Mouse (Mus musculus) urinary bladder, postnatal 4 days (tissue): ENCODE results near the gene Cramp1l.

Experiments used
- DNase-seq, 2 experiments: peaks; one replicate each; pipeline ENCODE4 v3.0.0; 2021 to 2022; ENCODE audit warnings: low spot score in 2 of 2

Gene Cramp1l

GRCm38 (mm10) chr17:25015655-25016291, at the start of gene Cramp1l, which contains the start of gene Ift140:
Gene Cramp1l, minus strand, starts transcription at chr17:25015788.
Gene Ift140, plus strand, starts transcription at chr17:25016085.
- DNase-seq: peak; percentile 98 to 99

DNA sequence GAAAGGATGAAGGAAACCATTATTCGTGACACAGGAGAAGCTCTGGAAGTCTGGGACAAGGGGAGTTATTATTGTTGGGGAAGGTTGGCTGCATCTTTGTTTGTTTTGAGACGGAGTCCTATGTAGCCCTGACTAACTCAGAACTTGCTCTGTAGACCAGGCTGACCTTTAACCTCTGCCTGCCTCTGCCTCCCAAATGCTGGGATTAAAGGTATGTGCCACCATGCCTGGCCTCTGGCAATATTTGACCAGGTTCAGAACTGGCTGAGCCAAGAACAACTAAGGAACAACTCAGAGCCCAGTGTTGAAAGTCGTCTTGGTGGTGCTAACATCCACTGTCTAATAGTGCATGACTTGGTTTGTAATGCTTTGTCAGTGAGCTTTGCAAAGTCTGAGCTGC, 49.6 kb upstream of the Cramp1l start:
- DNase-seq: no peak

GRCm38 (mm10) chr17:25064351-25064750, 48.8 kb upstream of the Cramp1l start:
- DNase-seq: peak in 1 of 2 experiments; percentile 47

GRCm38 (mm10) chr17:25063872-25064271, 48.3 kb upstream of the Cramp1l start:
- DNase-seq: no peak

DNA sequence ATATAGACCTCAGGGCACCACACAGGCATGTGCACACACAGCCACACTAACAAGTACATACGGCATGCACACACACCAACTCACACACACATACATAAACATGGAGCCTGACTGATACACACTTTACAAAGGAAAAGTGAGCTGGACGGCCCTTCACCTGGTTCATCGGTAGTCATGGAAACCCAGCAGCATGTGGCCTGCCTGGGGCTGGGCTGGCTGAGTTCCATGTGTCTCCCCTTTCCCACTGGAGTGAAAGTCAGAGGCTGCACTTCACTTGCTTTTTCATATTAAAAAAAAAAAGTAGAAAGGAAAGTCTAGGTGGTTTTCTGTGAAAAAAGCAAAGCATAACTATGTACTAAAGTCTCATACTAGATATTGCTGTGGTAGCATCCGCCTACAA, 47.7 kb upstream of the Cramp1l start:
- no peak for DNase-seq

DNA sequence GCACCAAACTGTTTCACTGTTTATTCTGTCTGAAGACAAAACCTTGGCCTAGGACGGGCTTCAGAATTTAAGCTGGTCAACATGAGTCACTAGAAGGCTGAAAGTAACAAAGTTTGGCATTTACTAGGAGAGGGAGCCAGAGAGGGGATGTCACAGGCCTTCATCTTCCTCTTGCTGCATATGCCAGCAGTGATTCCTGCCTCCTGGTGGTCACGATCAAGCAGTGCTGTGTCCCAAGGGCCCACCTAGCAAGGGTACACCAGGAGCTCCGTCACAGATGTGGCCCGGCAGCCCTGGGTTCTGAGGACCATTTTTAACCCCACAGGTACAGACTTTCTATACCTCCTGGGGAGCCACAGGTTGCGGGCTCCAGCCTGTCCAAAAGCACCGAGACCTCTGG, 41.5 kb upstream of the Cramp1l start:
- no peak for DNase-seq

- DNase-seq: no peak
Measured at GRCm38 (mm10) chr17:25053274-25053673, 37.7 kb upstream of the Cramp1l start.

DNA sequence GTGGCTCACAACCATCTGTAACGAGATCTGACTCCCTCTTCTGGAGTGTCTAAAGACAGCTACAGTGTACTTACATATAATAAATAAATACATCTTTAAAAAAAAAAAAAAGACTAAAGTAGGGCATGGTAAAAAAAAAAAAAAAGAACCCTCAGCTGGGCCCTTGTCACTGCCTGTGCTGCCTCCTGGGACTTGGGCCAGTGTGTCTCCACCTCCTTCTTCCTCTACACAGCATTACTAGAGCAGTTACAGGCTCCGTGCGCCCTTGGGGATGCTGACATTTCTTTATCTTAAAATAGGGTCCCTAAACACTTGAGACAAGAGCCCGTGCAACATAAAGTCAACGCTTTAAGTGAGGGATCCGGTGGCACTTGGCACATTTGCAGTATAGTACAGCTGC, 31.6 kb upstream of the Cramp1l start:
- no peak for DNase-seq

GRCm38 (mm10) chr17:25045281-25045680, 29.7 kb upstream of the Cramp1l start:
- no peak for DNase-seq

DNA sequence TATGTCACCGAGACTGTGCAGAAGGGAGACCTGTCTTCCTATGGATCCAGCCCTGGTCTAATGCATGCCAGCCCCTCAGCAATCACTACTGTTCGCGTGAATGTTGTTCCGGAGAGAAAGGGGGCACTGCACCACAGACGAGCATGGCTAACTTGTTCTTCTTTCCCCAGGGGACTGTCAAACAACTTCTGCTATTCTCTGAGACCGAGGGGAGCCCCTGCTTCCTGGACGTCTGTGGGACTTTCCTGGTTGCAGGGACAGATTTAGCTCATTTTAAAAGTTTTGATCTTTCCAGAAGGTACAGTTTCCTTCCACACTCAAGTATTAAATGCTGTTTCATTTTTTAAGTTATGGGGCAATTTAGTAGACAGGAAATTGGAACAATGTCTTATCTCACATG, 29.3 kb upstream of the Cramp1l start:
- DNase-seq: no peak

DNA sequence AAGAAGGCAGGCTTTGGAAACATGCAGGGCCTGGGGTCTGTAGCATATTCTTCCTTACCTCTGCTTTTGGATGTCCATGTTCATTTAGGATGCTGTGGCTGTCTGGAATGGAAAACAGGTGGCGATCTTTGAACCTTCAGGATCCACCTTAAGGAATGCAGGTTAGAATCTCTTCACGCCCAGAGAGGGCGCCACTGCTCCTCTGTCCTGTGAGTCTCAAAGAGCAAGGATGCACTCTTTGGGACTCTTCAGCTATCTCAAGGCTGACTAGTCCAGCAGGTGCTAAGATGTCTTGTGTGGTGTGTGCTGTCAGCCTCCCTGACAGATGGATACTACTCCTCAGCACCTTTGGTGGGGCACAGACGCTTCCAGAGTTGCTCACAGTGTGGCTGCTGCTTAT, 20.6 kb upstream of the Cramp1l start:
- no peak for DNase-seq

DNA sequence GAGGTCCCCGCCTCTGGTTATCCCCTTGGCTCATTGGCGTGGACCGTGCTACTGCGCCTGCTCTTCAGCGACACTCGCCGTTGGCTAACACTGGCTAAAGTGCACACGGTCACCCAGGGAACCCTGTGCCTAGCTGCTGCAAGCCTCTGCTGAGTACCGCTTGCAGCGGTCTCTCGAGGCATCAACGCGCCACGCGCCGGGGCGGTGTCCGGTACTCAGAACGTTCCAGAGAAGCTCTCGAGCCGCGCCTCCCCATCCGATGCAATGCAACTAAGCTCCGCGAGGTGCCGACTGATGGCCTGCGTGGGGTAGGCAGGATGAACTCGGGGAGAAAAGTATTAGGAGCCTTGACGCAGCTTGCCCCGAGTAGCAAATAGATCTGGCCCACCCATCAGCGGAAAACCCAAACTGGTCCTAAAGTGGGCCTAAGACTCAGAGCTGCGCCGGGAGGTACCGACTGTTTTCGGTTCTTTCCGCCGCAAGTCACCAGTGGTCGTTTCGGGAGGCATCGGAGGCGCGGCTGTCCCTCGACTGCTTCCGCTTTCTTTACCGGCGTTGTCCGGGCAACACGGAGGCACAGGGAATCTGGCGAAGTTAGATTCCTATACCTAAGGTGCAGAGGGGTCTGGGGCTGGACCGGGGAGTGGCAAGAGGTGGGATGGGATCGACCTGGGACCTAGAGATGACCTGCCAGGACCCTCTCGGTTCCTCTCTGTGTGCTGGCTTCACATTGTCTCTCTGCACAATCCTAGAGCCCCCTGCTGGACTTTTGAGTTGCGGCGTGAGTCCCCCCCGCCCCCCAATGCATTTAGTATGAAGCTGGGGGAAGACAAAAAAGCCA, 924 bp upstream of the Cramp1l start:
- DNase-seq: peak; percentile 70 to 74

GRCm38 (mm10) chr17:25014841-25015570, 582 bp downstream of the Cramp1l start:
- peak; percentile 32 to 61 for DNase-seq

- peak; percentile 23 to 64 for DNase-seq
Measured at GRCm38 (mm10) chr17:25013606-25014501, 1.7 kb downstream of the Cramp1l start.

- no peak for DNase-seq
Measured at GRCm38 (mm10) chr17:25007480-25007879, 8.1 kb downstream of the Cramp1l start.

- DNase-seq: no peak
Measured at GRCm38 (mm10) chr17:25005102-25005501, 10.5 kb downstream of the Cramp1l start.

DNA sequence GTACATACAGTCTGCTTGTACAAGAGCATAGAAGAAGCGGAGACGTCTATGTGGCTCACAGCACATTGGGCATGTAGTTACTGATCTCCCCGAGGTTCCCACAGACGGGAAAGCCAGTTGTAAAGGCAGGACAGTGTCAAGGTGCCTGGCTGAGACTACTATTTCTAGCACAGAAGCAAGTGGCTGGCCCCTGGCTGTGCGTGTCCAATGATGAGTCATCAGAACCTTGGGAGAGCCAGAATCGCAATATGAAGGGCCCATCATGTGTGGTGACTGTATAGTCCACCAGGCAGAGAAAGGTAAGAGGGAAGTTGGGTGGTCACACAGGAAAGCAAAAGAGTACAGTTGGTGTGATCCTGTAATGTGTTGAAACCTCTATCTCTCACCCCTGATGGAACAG, 20.9 kb downstream of the Cramp1l start:
- DNase-seq: no peak

GRCm38 (mm10) chr17:24987221-24987620, 28.4 kb downstream of the Cramp1l start:
- no peak for DNase-seq

DNA sequence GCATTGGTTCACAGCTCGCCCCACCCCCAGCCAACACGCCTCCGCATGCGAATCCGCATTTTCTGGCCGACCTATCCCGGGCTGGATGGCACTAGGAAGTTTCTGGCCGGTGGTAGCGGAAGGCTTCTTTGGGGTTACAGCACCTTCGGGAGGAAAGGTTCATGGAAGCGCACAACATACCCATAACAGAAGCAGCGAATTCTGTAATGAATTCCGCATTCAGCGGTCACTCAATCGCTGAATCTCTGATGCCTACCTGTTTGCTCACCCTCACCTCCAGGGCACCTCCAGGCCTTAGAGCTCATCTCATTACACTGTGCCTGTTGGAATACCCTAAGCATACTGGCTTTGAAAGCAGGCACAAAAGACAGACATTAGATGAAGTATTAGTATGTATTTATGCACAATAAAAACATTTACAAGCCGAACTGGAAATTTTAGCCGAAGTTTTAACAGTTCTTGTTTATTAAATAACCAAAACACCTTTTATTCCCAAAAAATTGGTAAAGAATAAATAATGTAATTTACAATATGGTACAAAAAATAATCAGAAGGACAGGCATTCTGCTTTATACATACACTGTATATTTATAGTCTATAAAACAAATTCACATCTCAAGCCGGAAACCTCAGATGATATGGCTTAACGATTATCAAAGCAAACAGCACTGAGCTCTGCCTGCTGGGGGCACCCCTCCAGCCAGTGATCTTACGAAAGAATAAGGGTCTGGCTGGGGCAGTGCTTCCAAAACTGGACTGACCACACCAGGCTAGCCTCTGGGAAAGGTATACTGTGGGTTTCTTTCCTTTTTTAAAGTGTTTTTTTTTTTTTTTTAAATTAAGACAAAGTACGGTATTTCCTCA, 54.5 kb downstream of the Cramp1l start:
- DNase-seq: no peak

- DNase-seq: peak; percentile 97
Measured at GRCm38 (mm10) chr17:24960135-24960851, 55.3 kb downstream of the Cramp1l start, which contains the start of gene Jpt2. Gene Jpt2, minus strand, starts transcription at chr17:24960689.
